Mouse (Mus musculus) erythroblast, embryonic 14.5 days (primary cell): ENCODE results near the gene Lyrm7.

ENCODE experiments used
- GATA1 ChIP-seq: IDR thresholded peaks from 2 replicates; pipeline ENCODE4 v1.6.1; 2012; ENCODE audit warnings: low read length, inconsistent platforms, mixed read lengths
- TAL1 ChIP-seq: IDR thresholded peaks from 3 replicates; pipeline ENCODE4 v1.6.1; 2012; ENCODE audit warnings: low read length, inconsistent platforms, mixed read lengths

DNA sequence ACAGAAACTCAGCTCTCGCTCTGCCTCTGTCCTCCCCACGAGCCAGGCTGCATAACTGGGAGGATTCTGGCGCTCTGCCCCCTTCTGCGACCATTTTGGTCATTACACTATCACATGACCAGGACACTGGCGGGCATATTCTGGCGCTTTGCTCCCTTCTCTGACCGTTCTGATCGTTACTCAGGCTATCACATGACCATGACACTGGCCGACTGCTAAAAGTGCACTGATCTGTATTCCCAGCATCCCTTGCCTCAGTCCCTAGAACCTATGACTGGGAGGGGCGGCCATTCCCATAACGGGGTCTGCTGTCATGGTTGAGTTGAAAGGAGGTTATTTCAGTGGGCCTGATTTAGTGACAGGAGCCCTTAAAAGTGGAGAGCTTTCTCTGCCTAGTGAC, 64.2 kb downstream of the Lyrm7 start:
- TF ChIP-seq GATA1: no peak
- TF ChIP-seq TAL1: no peak
